ENCODE assay signal across 15 mouse cellular contexts in the genomic region with DNA sequence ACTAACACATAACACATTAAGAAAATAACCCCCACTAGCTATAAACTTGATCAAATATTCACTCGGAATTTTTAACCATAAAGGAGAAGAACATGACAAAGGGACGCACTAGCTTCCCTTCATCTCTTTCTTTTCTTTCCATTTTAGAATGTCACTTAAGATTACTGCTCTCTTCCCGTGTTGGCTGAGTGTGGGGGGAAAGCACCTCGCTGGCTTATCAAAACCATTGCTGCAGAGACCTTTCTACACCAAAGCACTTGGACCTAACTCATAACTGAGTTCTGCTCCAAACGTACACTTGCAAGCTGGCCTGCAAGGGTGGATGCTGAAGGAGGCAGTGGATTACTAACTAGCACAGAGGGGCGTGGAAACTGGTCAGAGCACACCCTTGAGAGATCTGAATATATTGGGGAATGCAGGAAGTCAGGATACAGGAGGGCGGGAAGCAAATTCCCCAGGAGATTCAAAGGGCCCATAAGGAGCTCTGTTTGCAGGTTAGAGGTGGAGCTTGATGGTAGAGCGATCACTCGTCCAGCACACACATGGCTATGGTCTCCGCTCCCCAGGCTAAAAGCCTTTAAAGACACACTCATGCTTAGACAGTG.
"Had no signal": no experiment of that assay in that cellular context is flagged by ENCODE, and none has a peak within 500 bp of the region (broad histone marks: within the 10 kb centered on the region; RNA-seq: fewer than 3 reads in every experiment).

No protein-coding gene starts in this region.

- H3K27me3 ChIP-seq: limb, embryonic 13.5 days; liver, embryonic 15.5 days; midbrain, embryonic 12.5 days; neural tube, embryonic 15.5 days had no signal

- H3K9me3 ChIP-seq: liver, embryonic 15.5 days had no signal

- H3K4me2 ChIP-seq: limb, embryonic 13.5 days; liver, embryonic 15.5 days; lung, embryonic 14.5 days; midbrain, embryonic 12.5 days; neural tube, embryonic 15.5 days had no signal

- H3K4me3 ChIP-seq: limb, embryonic 13.5 days; liver, embryonic 15.5 days; midbrain, embryonic 12.5 days; neural tube, embryonic 15.5 days had no signal

- H3K9ac ChIP-seq: limb, embryonic 13.5 days; liver, embryonic 15.5 days; lung, embryonic 14.5 days; midbrain, embryonic 12.5 days; neural tube, embryonic 15.5 days had no signal

- DNase-seq: kidney, adult 11 months; kidney, adult 9 months; kidney, postnatal 36 days; layer of hippocampus, adult 9-11 months; layer of hippocampus, postnatal 36 days; left cerebral cortex, postnatal 4 days; lung, embryonic 14.5 days; lung, postnatal 14 days; thymus, adult 18-20 months; thymus, postnatal 14 days had no signal

- H3K36me3 ChIP-seq: limb, embryonic 13.5 days; midbrain, embryonic 12.5 days; neural tube, embryonic 15.5 days had no signal

- H3K27ac ChIP-seq: kidney, postnatal 0 days; limb, embryonic 13.5 days; liver, embryonic 15.5 days; midbrain, embryonic 12.5 days; neural tube, embryonic 15.5 days had no signal
